Mouse (Mus musculus) myocyte (in vitro differentiated cells): ENCODE measurements around the gene Gm45062.

Source experiments
- CEBPB ChIP-seq: IDR thresholded peaks from 2 replicates; pipeline ENCODE4 v1.6.1; 2011; ENCODE audit warnings: mild to moderate bottlenecking, moderate library complexity; ENCODE audit not compliant: poor library complexity, insufficient read depth, severe bottlenecking
- E2F4 ChIP-seq: IDR thresholded peaks from one replicate; pipeline ENCODE4 v1.6.1; 2011; ENCODE audit warnings: mild to moderate bottlenecking, control low read depth, moderate library complexity; ENCODE audit not compliant: insufficient read depth
- MAX ChIP-seq: IDR thresholded peaks from one replicate; pipeline ENCODE4 v1.6.1; 2011; ENCODE audit warnings: low read depth, mild to moderate bottlenecking, control low read depth
- MYOD1 ChIP-seq, 3 experiments: IDR thresholded peaks; one replicate each; pipeline ENCODE4 v1.6.1; 2011; ENCODE audit warnings: control low read depth in 2 of 3, low read depth in 2 of 3, mild to moderate bottlenecking in 2 of 3, moderate library complexity in 1 of 3; ENCODE audit not compliant: insufficient read length in 2 of 3, control insufficient read depth in 1 of 3
- MYOG ChIP-seq, 3 experiments: IDR thresholded peaks; one replicate each; pipeline ENCODE4 v1.6.1; 2011; ENCODE audit warnings: control low read depth in 2 of 3, low read depth in 2 of 3, mild to moderate bottlenecking in 2 of 3; ENCODE audit not compliant: insufficient read length in 2 of 3, control insufficient read depth in 1 of 3, insufficient read depth in 1 of 3
- POLR2A ChIP-seq: IDR thresholded peaks from one replicate; pipeline ENCODE4 v1.6.1; 2011; ENCODE audit warnings: low read depth, mild to moderate bottlenecking, control low read depth, moderate library complexity; ENCODE audit not compliant: insufficient read length
- POLR2AphosphoS2 ChIP-seq: IDR thresholded peaks from one replicate; pipeline ENCODE4 v1.6.1; 2011; ENCODE audit warnings: low read depth, control low read depth; ENCODE audit not compliant: insufficient read length
- REST ChIP-seq: IDR thresholded peaks from one replicate; pipeline ENCODE4 v1.6.1; 2011; ENCODE audit warnings: mild to moderate bottlenecking, control low read depth, moderate library complexity; ENCODE audit not compliant: insufficient read depth, insufficient read length
- SRF ChIP-seq: IDR thresholded peaks from one replicate; pipeline ENCODE4 v1.6.1; 2011; ENCODE audit warnings: low read depth; ENCODE audit not compliant: control insufficient read depth, insufficient read length
- TCF12 ChIP-seq: IDR thresholded peaks from one replicate; pipeline ENCODE4 v1.6.1; 2011; ENCODE audit warnings: mild to moderate bottlenecking, control low read depth; ENCODE audit not compliant: poor library complexity, insufficient read depth, severe bottlenecking
- USF1 ChIP-seq: IDR thresholded peaks from one replicate; pipeline ENCODE4 v1.6.1; 2011; ENCODE audit warnings: low read depth, mild to moderate bottlenecking, control low read depth, moderate library complexity

DNA sequence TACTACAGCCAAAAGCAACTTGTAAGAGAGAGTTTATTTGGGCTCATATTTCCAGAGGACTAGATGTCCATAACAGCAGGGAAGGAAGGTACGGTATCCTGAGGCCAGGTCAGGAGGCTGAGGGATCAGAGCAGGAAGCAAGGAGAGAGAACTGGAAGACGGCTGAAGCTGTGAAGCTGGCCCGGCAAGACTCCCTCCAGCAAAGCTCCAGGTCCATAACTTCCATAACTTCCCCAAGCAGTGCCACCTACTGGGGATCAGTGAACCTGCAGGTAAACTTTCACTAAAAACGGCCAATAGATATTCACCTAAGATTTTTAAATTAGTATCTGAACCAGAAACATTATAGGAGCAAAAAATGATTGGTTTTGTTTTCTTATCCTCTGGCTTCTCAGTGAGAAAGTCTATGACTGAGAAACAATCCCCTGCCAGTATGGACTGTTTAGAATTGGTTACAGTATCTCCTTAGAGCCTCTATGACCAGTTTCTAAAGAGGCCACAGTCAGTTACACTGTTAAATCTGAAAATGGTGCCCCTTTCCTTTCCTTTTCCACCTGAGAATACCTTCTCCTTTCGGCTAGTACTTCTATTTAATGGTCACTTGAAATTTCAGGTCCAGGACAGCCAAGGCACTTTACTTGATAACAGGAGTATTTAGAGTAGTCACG, 15.3 kb downstream of the Gm45062 start:
- TF ChIP-seq MAX (no peak), POLR2A (no peak), SRF (no peak), CEBPB (no peak), MYOG (IDR thresholded peaks at IDR 0.05; ENCODE audit: control insufficient read depth in 1 of 3, insufficient read depth in 1 of 3, insufficient read length in 2 of 3, low read depth in 2 of 3) (no peak), USF1 (no peak), TCF12 (no peak), REST (no peak), POLR2AphosphoS2 (no peak), E2F4 (no peak), MYOD1 (IDR thresholded peaks at IDR 0.05; ENCODE audit: control insufficient read depth in 1 of 3, insufficient read length in 2 of 3, low read depth in 2 of 3) (no peak)
